Mouse (Mus musculus) limb, embryonic 13.5 days (tissue): Measurements from ENCODE around the gene Cbr2. TPM values are rescaled to one million over a fixed set of nuclear protein-coding genes. Genes with fewer than 3 reads are reported as not detected.
"Not testable (repeated sequence)": the region's sequence is repeated elsewhere in the genome, so short reads cannot be mapped to it uniquely, and the experiment has no call there.

Experiments used
- ATAC-seq: fragments of 200-750 bp; cut with Nextera tagmentation; 2 replicates; pipeline ENCODE4 v1.8.0; 2017; ENCODE audit warnings: low read depth, moderate number of reproducible peaks, moderate TSS enrichment; ENCODE audit not compliant: low FRiP score
- H3K27ac ChIP-seq: fragments of 300-500 bp; sonication (generic); 2 replicates; pipeline ENCODE4 v1.5.1; 2015; ENCODE audit warnings: inconsistent platforms, mild to moderate bottlenecking, moderate library complexity
- H3K27me3 ChIP-seq: fragments of 300-500 bp; sonication (generic); 2 replicates; pipeline ENCODE4 v1.6.1; 2015; ENCODE audit warnings: mild to moderate bottlenecking, inconsistent platforms
- H3K36me3 ChIP-seq: fragments of 300-500 bp; sonication (generic); 2 replicates; pipeline ENCODE4 v1.6.1; 2015; ENCODE audit warnings: inconsistent platforms, mild to moderate bottlenecking, moderate library complexity
- H3K4me1 ChIP-seq: fragments of 300-500 bp; sonication (generic); 2 replicates; pipeline ENCODE4 v1.6.1; 2015; ENCODE audit warnings: inconsistent platforms
- H3K4me2 ChIP-seq: fragments of 300-500 bp; sonication (generic); replicated peaks from 2 replicates; pipeline ENCODE4 v1.6.1; 2015; ENCODE audit warnings: inconsistent platforms, mild to moderate bottlenecking, moderate library complexity
- H3K4me3 ChIP-seq: fragments of 300-500 bp; sonication (generic); 2 replicates; pipeline ENCODE4 v1.5.1; 2015; ENCODE audit warnings: moderate library complexity, mild to moderate bottlenecking, inconsistent platforms
- H3K9ac ChIP-seq: fragments of 300-500 bp; sonication (generic); 2 replicates; pipeline ENCODE4 v1.6.1; 2015; ENCODE audit warnings: mild to moderate bottlenecking, inconsistent platforms
- H3K9me3 ChIP-seq: fragments of 300-500 bp; sonication (generic); 2 replicates; pipeline ENCODE4 v1.6.1; 2016; ENCODE audit warnings: inconsistent platforms
- WGBS: fragments of 180-500 bp; shearing (Covaris S2); methylation state at CpG from one replicate; pipeline ENCODE4 v1.1.7; 2015; 5-methylcytosine and 5-hydroxymethylcytosine counted together
- polyA plus RNA-seq: library from polyadenylated mRNA; unstranded; fragments of >200 nt; fragmentation: Nextera tagmentation; extraction: Ambion mirVana; gene quantifications from 2 replicates; pipeline ENCODE4 v1.2.1, GENCODE M21; 2015

Gene Cbr2
- polyA plus RNA-seq, 1 experiment from 2014 or later: 7.7 TPM

GRCm38 (mm10) chr11:120761811-120762671, 30.1 kb upstream of the Cbr2 start:
- no peak for ATAC-seq
- 64% methylated on average over 14 of the region's 14 CpGs for WGBS
- Histone ChIP-seq H3K27ac (no peak overlapping the region), H3K9me3 (peaks cover 21% of the 10 kb centered on the region), H3K4me3 (no peak overlapping the region), H3K4me1 (peaks cover 9% of the 10 kb centered on the region; the same call in 1 of the 2 replicates), H3K9ac (no peak overlapping the region), H3K36me3 (no peaks in the 10 kb centered on the region), H3K27me3 (peaks cover 14% of the 10 kb centered on the region), H3K4me2 (peak overlapping the region; percentile 41)

GRCm38 (mm10) chr11:120760236-120760635, 28.3 kb upstream of the Cbr2 start:
- Histone ChIP-seq H3K36me3 (no peaks in the 10 kb centered on the region), H3K4me1 (peaks cover 9% of the 10 kb centered on the region; the same call in 1 of the 2 replicates), H3K4me3 (no peak overlapping the region), H3K4me2 (no peak overlapping the region), H3K9ac (no peak overlapping the region), H3K27ac (no peak overlapping the region), H3K27me3 (peaks cover 14% of the 10 kb centered on the region), H3K9me3 (peaks cover 27% of the 10 kb centered on the region)
- no peak for ATAC-seq
- 81% methylated on average over 9 of the region's 9 CpGs for WGBS

- Histone ChIP-seq H3K9ac (no peak overlapping the region), H3K27ac (no peak overlapping the region), H3K4me3 (no peak overlapping the region), H3K36me3 (no peaks in the 10 kb centered on the region), H3K4me2 (no peak overlapping the region), H3K27me3 (no peaks in the 10 kb centered on the region), H3K9me3 (peaks cover 1% of the 10 kb centered on the region; the same call in 1 of the 2 replicates), H3K4me1 (no peaks in the 10 kb centered on the region; the same call in 1 of the 2 replicates)
- WGBS: 70% methylated on average over 4 of the region's 4 CpGs
- ATAC-seq: no peak
Observed at GRCm38 (mm10) chr11:120751606-120752005, 19.7 kb upstream of the Cbr2 start.

- ATAC-seq: no peak
- Histone ChIP-seq H3K36me3 (no peaks in the 10 kb centered on the region), H3K4me1 (no peaks in the 10 kb centered on the region; the same call in 1 of the 2 replicates), H3K9me3 (no peaks in the 10 kb centered on the region), H3K4me3 (no peak overlapping the region), H3K27ac (no peak overlapping the region), H3K4me2 (no peak overlapping the region), H3K27me3 (no peaks in the 10 kb centered on the region), H3K9ac (no peak overlapping the region)
- WGBS: 62% methylated on average over 8 of the region's 8 CpGs
Observed at GRCm38 (mm10) chr11:120749430-120749829, 17.5 kb upstream of the Cbr2 start.

GRCm38 (mm10) chr11:120747974-120748373, 16.1 kb upstream of the Cbr2 start:
- Histone ChIP-seq H3K36me3 (no peaks in the 10 kb centered on the region), H3K27ac (no peak overlapping the region), H3K9me3 (no peaks in the 10 kb centered on the region), H3K4me3 (no peak overlapping the region), H3K4me1 (no peaks in the 10 kb centered on the region; the same call in 1 of the 2 replicates), H3K27me3 (no peaks in the 10 kb centered on the region), H3K4me2 (no peak overlapping the region), H3K9ac (no peak overlapping the region)
- ATAC-seq: no peak
- WGBS: 30% methylated on average over 4 of the region's 4 CpGs

- Histone ChIP-seq H3K27me3 (no peaks in the 10 kb centered on the region), H3K4me3 (no peak overlapping the region), H3K36me3 (no peaks in the 10 kb centered on the region), H3K27ac (no peak overlapping the region), H3K4me2 (no peak overlapping the region), H3K9ac (no peak overlapping the region), H3K4me1 (no peaks in the 10 kb centered on the region; the same call in 1 of the 2 replicates), H3K9me3 (no peaks in the 10 kb centered on the region)
- 61% methylated on average over 7 of the region's 7 CpGs for WGBS
- ATAC-seq: no peak
Observed at GRCm38 (mm10) chr11:120744121-120744701, 12.3 kb upstream of the Cbr2 start.

GRCm38 (mm10) chr11:120740981-120741380, 9.1 kb upstream of the Cbr2 start:
- Histone ChIP-seq H3K4me3 (no peak overlapping the region), H3K27me3 (no peaks in the 10 kb centered on the region), H3K27ac (no peak overlapping the region), H3K36me3 (no peaks in the 10 kb centered on the region), H3K9ac (no peak overlapping the region), H3K4me2 (no peak overlapping the region), H3K4me1 (no peaks in the 10 kb centered on the region), H3K9me3 (no peaks in the 10 kb centered on the region)
- 84% methylated on average over 5 of the region's 5 CpGs for WGBS
- ATAC-seq: no peak

GRCm38 (mm10) chr11:120736424-120736823, 4.5 kb upstream of the Cbr2 start:
- no peak overlapping the region for H3K27ac ChIP-seq
- ATAC-seq: no peak
- 72% methylated on average over 6 of the region's 6 CpGs for WGBS
- no peaks in the 10 kb centered on the region for H3K9me3 ChIP-seq
- no peaks in the 10 kb centered on the region for H3K27me3 ChIP-seq
- H3K9ac ChIP-seq: no peak overlapping the region
- H3K4me2 ChIP-seq: no peak overlapping the region
- H3K4me3 ChIP-seq: no peak overlapping the region
- H3K36me3 ChIP-seq: no peaks in the 10 kb centered on the region
- peaks cover 11% of the 10 kb centered on the region for H3K4me1 ChIP-seq

GRCm38 (mm10) chr11:120733521-120733920, 1.6 kb upstream of the Cbr2 start:
- WGBS: 58% methylated on average over 6 of the region's 6 CpGs
- H3K9ac ChIP-seq: no peak overlapping the region
- H3K27ac ChIP-seq: no peak overlapping the region
- H3K27me3 ChIP-seq: no peaks in the 10 kb centered on the region
- no peaks in the 10 kb centered on the region for H3K9me3 ChIP-seq
- H3K4me2 ChIP-seq: no peak overlapping the region
- no peak for ATAC-seq
- H3K4me1 ChIP-seq: peaks cover 18% of the 10 kb centered on the region
- H3K4me3 ChIP-seq: no peak overlapping the region
- H3K36me3 ChIP-seq: no peaks in the 10 kb centered on the region

- WGBS: 93% methylated on average over 1 of the region's 1 CpGs
- Histone ChIP-seq H3K9me3 (no peaks in the 10 kb centered on the region), H3K27me3 (no peaks in the 10 kb centered on the region), H3K4me1 (peaks cover 23% of the 10 kb centered on the region), H3K9ac (no peak overlapping the region), H3K4me3 (no peak overlapping the region; the same call in 1 of the 2 replicates), H3K27ac (peak overlapping the region; percentile 81; the same call in 1 of the 2 replicates), H3K36me3 (no peaks in the 10 kb centered on the region), H3K4me2 (peak overlapping the region; percentile 15; the same call in 1 of the 2 replicates)
- no peak for ATAC-seq
Observed at GRCm38 (mm10) chr11:120731395-120731794, 519 bp downstream of the Cbr2 start.

- peaks cover 5% of the 10 kb centered on the region; the same call in 1 of the 2 replicates for H3K27me3 ChIP-seq
- H3K27ac ChIP-seq: no peak overlapping the region
- 90% methylated on average over 10 of the region's 10 CpGs for WGBS
- no peak overlapping the region for H3K9ac ChIP-seq
- no peaks in the 10 kb centered on the region for H3K9me3 ChIP-seq
- no peak overlapping the region for H3K4me3 ChIP-seq
- peaks cover 3% of the 10 kb centered on the region; the same call in 1 of the 2 replicates for H3K36me3 ChIP-seq
- no peak overlapping the region for H3K4me2 ChIP-seq
- peaks cover 27% of the 10 kb centered on the region for H3K4me1 ChIP-seq
- ATAC-seq: no peak
Observed at GRCm38 (mm10) chr11:120730331-120730870, 1.5 kb downstream of the Cbr2 start.

GRCm38 (mm10) chr11:120729432-120730050, 2.4 kb downstream of the Cbr2 start:
- not testable (repeated sequence) for H3K27ac ChIP-seq, H3K36me3 ChIP-seq, H3K27me3 ChIP-seq, H3K9me3 ChIP-seq
- WGBS: 3% methylated on average over 17 of the region's 21 CpGs
- peak; percentile 48; the same call in 1 of the 2 replicates for ATAC-seq
- Histone ChIP-seq H3K4me3 (peak overlapping the region; percentile 11), H3K9ac (peak overlapping the region; percentile 13; the same call in 1 of the 2 replicates), H3K4me2 (peak overlapping the region; percentile 51), H3K4me1 (peaks cover 27% of the 10 kb centered on the region)
